Mouse (Mus musculus): Measurements from ENCODE around the gene Lmo4. TPM values are rescaled to one million over a fixed set of nuclear protein-coding genes. Genes with fewer than 3 reads are reported as not detected.

The Lmo4 gene
- polyA plus RNA-seq, 1 experiment from 2014 or later, result 43.4 TPM

GRCm38 (mm10) chr3:144153395-144153794 lies 51.6 kb downstream of the Lmo4 start:
- DNase-seq (ENCODE audit: low spot score), result no peak

DNA sequence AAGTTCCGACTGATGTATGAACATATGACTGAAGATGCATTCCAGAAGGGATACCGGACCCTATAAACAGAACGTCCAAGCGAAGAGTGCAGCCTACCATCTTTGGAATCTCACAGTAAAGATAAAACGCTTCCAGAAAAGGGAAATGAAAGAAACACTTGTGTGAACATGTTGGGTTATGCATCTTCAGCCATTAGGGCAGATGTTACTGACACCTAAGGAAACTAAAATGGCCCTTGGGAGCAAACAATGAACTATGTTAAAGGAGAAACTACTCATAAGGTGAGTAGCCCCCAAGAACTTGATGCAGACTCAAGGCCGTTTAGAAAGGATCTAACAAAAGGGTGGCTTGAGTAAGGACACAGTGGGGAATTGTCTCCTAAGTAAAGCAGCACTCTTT lies 54.0 kb downstream of the Lmo4 start:
- DNase-seq (ENCODE audit: low spot score), result no peak

DNA sequence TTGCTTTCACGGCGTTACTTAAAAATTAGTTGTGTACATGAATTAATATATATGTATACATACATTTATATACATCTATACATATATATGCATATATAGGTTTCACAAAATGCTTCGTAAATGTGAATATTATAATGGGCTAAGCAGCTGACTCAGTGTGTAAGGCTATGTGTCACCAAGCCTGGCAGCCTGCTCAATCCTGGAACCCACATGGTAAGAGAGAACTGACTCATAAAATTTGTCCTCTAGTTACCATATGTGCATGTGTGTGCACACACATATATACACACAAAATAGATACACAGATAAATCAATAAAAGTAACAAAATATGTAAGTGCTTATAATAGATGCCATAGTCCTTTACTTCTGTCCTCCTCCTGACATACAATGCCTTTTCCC lies 56.8 kb downstream of the Lmo4 start:
- DNase-seq (ENCODE audit: low spot score), result no peak

DNA sequence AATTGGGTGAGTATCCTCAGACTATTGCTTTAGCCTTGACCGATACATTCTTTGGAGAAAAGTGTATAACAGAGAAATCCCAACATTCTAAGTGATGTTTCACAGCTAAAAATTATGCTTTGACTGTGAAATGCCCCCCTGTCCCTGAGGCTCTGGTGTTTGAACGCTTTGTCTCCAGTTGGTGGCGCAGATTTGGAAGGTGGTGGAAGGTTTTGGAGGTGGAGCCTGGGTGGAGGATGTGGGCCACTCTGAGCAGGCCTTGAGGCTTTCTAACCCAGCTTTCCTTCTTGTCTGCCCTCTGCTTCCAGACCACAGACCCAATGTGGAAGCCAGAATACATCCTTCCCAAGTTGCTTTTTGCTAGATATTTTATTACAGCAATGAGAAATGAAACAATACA lies 57.8 kb downstream of the Lmo4 start:
- peak; percentile 18 for DNase-seq (ENCODE audit: low spot score)

DNA sequence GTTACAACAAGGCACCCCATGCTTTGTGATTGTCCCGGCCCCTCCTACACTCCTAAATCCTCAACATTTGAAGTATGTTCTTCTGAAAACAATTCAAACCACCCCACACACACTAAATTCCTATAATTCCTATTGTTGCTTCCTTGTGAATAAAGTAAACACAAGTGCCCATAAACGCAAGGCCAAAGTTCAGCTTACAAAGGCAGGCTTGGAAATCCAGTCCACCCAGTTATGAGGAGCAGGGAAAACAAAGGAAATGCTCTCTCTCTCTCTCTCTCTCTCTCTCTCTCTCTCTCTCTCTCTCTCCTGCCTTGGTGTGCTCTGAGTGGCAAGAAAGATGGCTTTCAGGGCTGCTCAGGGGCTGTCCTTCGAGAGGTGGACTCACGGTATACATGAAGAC lies 61.0 kb downstream of the Lmo4 start:
- DNase-seq (ENCODE audit: low spot score), result no peak

- DNase-seq (ENCODE audit: low spot score), result no peak
These were observed 62.1 kb downstream of the Lmo4 start for GRCm38 (mm10) chr3:144142939-144143338.

DNA sequence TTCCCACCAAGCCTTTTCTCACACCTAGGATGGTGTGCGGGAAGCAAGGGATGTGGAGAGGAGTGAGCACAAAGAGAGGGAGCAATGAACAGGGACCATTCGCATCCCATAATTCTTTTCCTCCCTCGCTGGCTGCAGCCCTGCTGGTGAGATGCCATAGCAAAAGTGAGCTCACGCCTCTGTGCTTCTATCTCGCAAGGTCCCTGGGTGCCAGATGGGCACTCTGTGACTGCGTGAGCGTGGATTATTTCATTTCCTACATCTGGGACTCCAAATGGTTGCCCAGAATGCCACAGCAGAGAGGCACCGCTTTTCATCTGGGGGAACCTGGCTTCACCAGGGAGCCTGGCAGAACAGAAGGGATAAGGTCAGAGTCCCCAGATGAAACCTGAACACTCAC lies 63.2 kb downstream of the Lmo4 start:
- DNase-seq (ENCODE audit: low spot score), result no peak

DNA sequence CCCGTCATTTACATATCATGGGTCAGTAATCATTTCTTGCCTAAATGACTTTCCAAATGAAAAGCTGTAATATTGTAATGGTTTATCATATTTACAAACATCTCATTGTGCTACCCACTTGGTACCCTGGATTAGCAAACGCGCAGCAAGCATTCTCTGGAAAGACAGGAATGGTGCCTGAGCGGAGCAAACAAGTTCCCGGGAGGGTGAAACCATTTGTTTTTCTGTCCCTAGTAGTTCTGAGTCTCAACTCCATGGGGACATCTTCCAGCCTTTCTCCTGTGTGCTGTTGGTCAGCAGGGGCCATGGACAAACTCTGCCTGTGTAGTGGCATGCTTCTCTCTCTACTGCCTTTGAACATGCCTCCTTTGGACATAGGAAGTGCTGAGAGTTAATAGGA lies 64.2 kb downstream of the Lmo4 start:
- DNase-seq (ENCODE audit: low spot score), result no peak

GRCm38 (mm10) chr3:144138659-144139058 lies 66.4 kb downstream of the Lmo4 start:
- no peak for DNase-seq (ENCODE audit: low spot score)

Measured in thymus, postnatal 0 days (tissue).